Comparison of ENCODE assay signal across 14 mouse cellular contexts in genomic region chr4:118079195-118079594, GRCm38 (mm10). TPM values are rescaled to one million over a fixed set of nuclear protein-coding genes. Genes with fewer than 3 reads are reported as not detected.
A peak's percentile ranks its signal among the peaks of the same experiment; 100 is the strongest.
DNase-seq lines count a peak whose midpoint lies in the region; ATAC-seq and TF ChIP-seq lines count a peak whose summit lies in the region.
"Had no signal": no experiment of that assay in that cellular context is flagged by ENCODE, and none has a peak within 500 bp of the region (broad histone marks: within the 10 kb centered on the region; RNA-seq: fewer than 3 reads in every experiment).

No protein-coding gene starts in this region.

- H3K9me3 ChIP-seq in intestine, embryonic 15.5 days: no peaks in the 10 kb centered on the region
- no peaks in the 10 kb centered on the region for H3K9me3 ChIP-seq in intestine, postnatal 0 days (ENCODE audit: control insufficient read depth)
- 0 out of 2 replicates have a peak, but pooled peaks cover 2% of the 10 kb centered on the region for H3K9me3 ChIP-seq in liver, embryonic 15.5 days (replicated peaks)
- H3K9me3 ChIP-seq in stomach, embryonic 16.5 days (replicated peaks; ENCODE audit: control insufficient read depth, low read length): peaks cover 2% of the 10 kb centered on the region
- peaks cover under 1% of the 10 kb centered on the region; the same call in 1 of the 2 replicates for H3K9me3 ChIP-seq in midbrain, embryonic 16.5 days (replicated peaks; ENCODE audit: control insufficient read depth, low read length, poor library complexity, severe bottlenecking)

- no peak overlapping the region for H3K9ac ChIP-seq in intestine, embryonic 15.5 days
- H3K9ac ChIP-seq in intestine, postnatal 0 days (ENCODE audit: low read depth, low read length): no peak overlapping the region
- peak overlapping the region; percentile 49 for H3K9ac ChIP-seq in liver, embryonic 15.5 days
- no peak overlapping the region for H3K9ac ChIP-seq in stomach, embryonic 16.5 days (ENCODE audit: low read length)
- no peak overlapping the region for H3K9ac ChIP-seq in midbrain, embryonic 16.5 days (ENCODE audit: low read depth, low read length)
- H3K9ac ChIP-seq: lung, embryonic 14.5 days had no signal

- intact Hi-C loops in left cerebral cortex, postnatal 14 days (cut with DNase I): no loop called here

- H3K36me3 ChIP-seq in intestine, embryonic 15.5 days: no peaks in the 10 kb centered on the region
- 0 out of 2 replicates have a peak, but pooled peaks cover 4% of the 10 kb centered on the region for H3K36me3 ChIP-seq in intestine, postnatal 0 days (ENCODE audit: control insufficient read depth, insufficient read depth)
- no peaks in the 10 kb centered on the region for H3K36me3 ChIP-seq in liver, embryonic 15.5 days (replicated peaks)
- 0 out of 2 replicates have a peak, but pooled peaks cover 1% of the 10 kb centered on the region for H3K36me3 ChIP-seq in stomach, embryonic 16.5 days (ENCODE audit: control insufficient read depth, insufficient read depth, low read length)
- no peaks in the 10 kb centered on the region for H3K36me3 ChIP-seq in midbrain, embryonic 16.5 days (ENCODE audit: control insufficient read depth, insufficient read depth, low read length)

- no peak overlapping the region for H3K4me2 ChIP-seq in intestine, embryonic 15.5 days (replicated peaks)
- no peak overlapping the region for H3K4me2 ChIP-seq in intestine, postnatal 0 days (replicated peaks; ENCODE audit: low read depth)
- peak overlapping the region; percentile 63 for H3K4me2 ChIP-seq in liver, embryonic 15.5 days
- no peak overlapping the region for H3K4me2 ChIP-seq in stomach, embryonic 16.5 days (ENCODE audit: low read depth, low read length)
- H3K4me2 ChIP-seq in midbrain, embryonic 16.5 days (ENCODE audit: low read length): no peak overlapping the region
- H3K4me2 ChIP-seq: lung, embryonic 14.5 days had no signal

- WGBS in intestine, embryonic 15.5 days: 64% methylated on average over 8 of the region's 8 CpGs
- WGBS in intestine, postnatal 0 days: 58% methylated on average over 8 of the region's 8 CpGs
- WGBS in liver, embryonic 15.5 days (ENCODE audit: insufficient replicate concordance): 26% methylated on average over 8 of the region's 8 CpGs
- 75% methylated on average over 8 of the region's 8 CpGs for WGBS in stomach, embryonic 16.5 days
- WGBS in midbrain, embryonic 16.5 days: 92% methylated on average over 8 of the region's 8 CpGs

- peaks cover 12% of the 10 kb centered on the region for H3K4me1 ChIP-seq in intestine, embryonic 15.5 days (replicated peaks)
- H3K4me1 ChIP-seq in intestine, postnatal 0 days (replicated peaks; ENCODE audit: control insufficient read depth, insufficient read depth, low read length): no peaks in the 10 kb centered on the region
- H3K4me1 ChIP-seq in liver, embryonic 15.5 days (replicated peaks): peaks cover 65% of the 10 kb centered on the region
- H3K4me1 ChIP-seq in stomach, embryonic 16.5 days (ENCODE audit: control insufficient read depth, insufficient read depth, low read length): peaks cover 32% of the 10 kb centered on the region
- H3K4me1 ChIP-seq in midbrain, embryonic 16.5 days (ENCODE audit: control insufficient read depth, insufficient read depth, low read length): peaks cover 5% of the 10 kb centered on the region; the same call in 1 of the 2 replicates

- no peak overlapping the region for H3K4me3 ChIP-seq in intestine, embryonic 15.5 days (replicated peaks)
- no peak overlapping the region for H3K4me3 ChIP-seq in intestine, postnatal 0 days (ENCODE audit: low read depth, low read length)
- H3K4me3 ChIP-seq in liver, embryonic 15.5 days (replicated peaks): peak overlapping the region; percentile 32
- H3K4me3 ChIP-seq in stomach, embryonic 16.5 days (replicated peaks; ENCODE audit: low read length): no peak overlapping the region
- H3K4me3 ChIP-seq in midbrain, embryonic 16.5 days (ENCODE audit: low read depth, low read length): no peak overlapping the region
- H3K4me3 ChIP-seq: midbrain, embryonic 10.5 days; myocyte had no signal

- no peak for TF ChIP-seq CTCF in intestine, postnatal 0 days (IDR thresholded peaks at IDR 0.05; ENCODE audit: low read depth)

- no peak overlapping the region for H3K27ac ChIP-seq in intestine, embryonic 15.5 days
- no peak overlapping the region for H3K27ac ChIP-seq in intestine, postnatal 0 days (ENCODE audit: low read depth, low read length)
- peak overlapping the region; percentile 93 for H3K27ac ChIP-seq in liver, embryonic 15.5 days (replicated peaks)
- no peak overlapping the region for H3K27ac ChIP-seq in stomach, embryonic 16.5 days (ENCODE audit: low read length)
- H3K27ac ChIP-seq in midbrain, embryonic 16.5 days (ENCODE audit: low read length): no peak overlapping the region

- ATAC-seq in intestine, embryonic 15.5 days: peak; percentile 44; the same call in 1 of the 2 replicates
- no peak for ATAC-seq in intestine, postnatal 0 days
- ATAC-seq in erythroblast, adult 5-6 weeks (replicated peaks; ENCODE audit: low FRiP score, poor library complexity, severe bottlenecking): peak; percentile 83
- peak; percentile 92 for ATAC-seq in liver, embryonic 15.5 days (ENCODE audit: insufficient read depth)
- peak; percentile 15; the same call in 1 of the 2 replicates for ATAC-seq in stomach, embryonic 16.5 days (ENCODE audit: insufficient read depth, low FRiP score)
- no peak for ATAC-seq in midbrain, embryonic 16.5 days

- H3K27me3 ChIP-seq in intestine, embryonic 15.5 days (replicated peaks): no peaks in the 10 kb centered on the region
- H3K27me3 ChIP-seq in intestine, postnatal 0 days (replicated peaks; ENCODE audit: control insufficient read depth, insufficient read depth, low read length): no peaks in the 10 kb centered on the region
- H3K27me3 ChIP-seq in liver, embryonic 15.5 days: no peaks in the 10 kb centered on the region
- H3K27me3 ChIP-seq in stomach, embryonic 16.5 days (ENCODE audit: control insufficient read depth, insufficient read depth, low read length): no peaks in the 10 kb centered on the region
- no peaks in the 10 kb centered on the region for H3K27me3 ChIP-seq in midbrain, embryonic 16.5 days (ENCODE audit: control insufficient read depth, insufficient read depth, low read depth, low read length)

- DNase-seq in left cerebral cortex, postnatal 14 days (ENCODE audit: low spot score in 2 of 2): no peak
- DNase-seq in lung, postnatal 10 days: no peak
- DNase-seq: cerebellum, adult 8-10 months; embryo, embryonic 11 days; lung, embryonic 14.5 days; right cerebral cortex, postnatal 14 days had no signal

RNA-seq across cellular contexts. Expression of gene St3gal3, which starts 55.5 kb away (rescaled TPM):
- polyA plus RNA-seq in intestine, embryonic 15.5 days (2015; fragmentation: Nextera tagmentation; extraction: Ambion mirVana): 7.5 and 8.2 TPM in 2 replicates
- 15.6 and 15.7 TPM in 2 replicates for polyA plus RNA-seq in intestine, postnatal 0 days (2015; fragmentation: Nextera tagmentation; extraction: Ambion mirVana)
- total RNA-seq in erythroblast, adult 5-6 weeks (2015; ENCODE audit: low replicate concordance): 0.42 and 7.9 TPM in 2 replicates
- total RNA-seq in erythroblast, adult 5-6 weeks (2017; ENCODE audit: low replicate concordance): 2.2 and 2.6 TPM in 2 replicates
- 2.0 and 2.2 TPM in 2 replicates for polyA plus RNA-seq in liver, embryonic 15.5 days (2015; fragmentation: Nextera tagmentation; extraction: Ambion mirVana)
- 5.2 TPM in 2 replicates for polyA plus RNA-seq in stomach, embryonic 16.5 days (2015; fragmentation: Nextera tagmentation; extraction: Ambion mirVana)
- polyA plus RNA-seq in midbrain, embryonic 16.5 days (2015; fragmentation: Nextera tagmentation; extraction: Ambion mirVana): 13.2 and 13.8 TPM in 2 replicates
- total RNA-seq in left cerebral cortex, postnatal 14 days (2021): 10 to 100 TPM; 41.4 to 45.3 TPM

Comparison
In these comparisons a context has a peak if more than half of its experiments do, and no peak if none do; other contexts are left out.
1. ATAC-seq: peak in intestine, embryonic 15.5 days (single experiment), erythroblast, adult 5-6 weeks (single experiment), liver, embryonic 15.5 days (single experiment) and stomach, embryonic 16.5 days (single experiment); none in intestine, postnatal 0 days (single experiment) and midbrain, embryonic 16.5 days (single experiment).